In genomic region chr6:127335462-127335886, GRCm38 (mm10) we compare ENCODE assay signal across 9 mouse cellular contexts.
DNase-seq lines count a peak whose midpoint lies in the region; ATAC-seq lines count a peak whose summit lies in the region.
"Had no signal": no experiment of that assay in that cellular context is flagged by ENCODE, and none has a peak within 500 bp of the region (broad histone marks: within the 10 kb centered on the region; RNA-seq: fewer than 3 reads in every experiment).

No protein-coding gene starts in this region.

- no peak overlapping the region for H3K4me3 ChIP-seq in forebrain, embryonic 10.5 days
- no peak overlapping the region for H3K4me3 ChIP-seq in forebrain, embryonic 12.5 days (replicated peaks)
- no peak overlapping the region for H3K4me3 ChIP-seq in embryonic facial prominence, embryonic 10.5 days

- no peaks in the 10 kb centered on the region for H3K36me3 ChIP-seq in forebrain, embryonic 10.5 days (replicated peaks)
- no peaks in the 10 kb centered on the region for H3K36me3 ChIP-seq in forebrain, embryonic 12.5 days (replicated peaks)
- H3K36me3 ChIP-seq in embryonic facial prominence, embryonic 10.5 days (replicated peaks), result no peaks in the 10 kb centered on the region

- H3K9me3 ChIP-seq in forebrain, embryonic 10.5 days, result no peaks in the 10 kb centered on the region
- no peaks in the 10 kb centered on the region for H3K9me3 ChIP-seq in forebrain, embryonic 12.5 days
- no peaks in the 10 kb centered on the region for H3K9me3 ChIP-seq in embryonic facial prominence, embryonic 10.5 days

- DNase-seq in forebrain, embryonic 10.5 days (ENCODE audit: extremely low spot score, low spot score), result peak; percentile 35
- peak; percentile 75 to 82 for DNase-seq in lung, adult 18-20 months
- no peak for DNase-seq in lung, postnatal 14 days
- DNase-seq in embryonic facial prominence, embryonic 10.5 days (ENCODE audit: low spot score), result peak; percentile 28
- DNase-seq in mesoderm, embryonic 11.5 days (ENCODE audit: low read depth, low spot score), result peak; percentile 49
- no peak for DNase-seq in cerebellum, postnatal 36 days
- DNase-seq: adrenal gland, adult 2 months had no signal

- ATAC-seq in forebrain, embryonic 12.5 days (ENCODE audit: low FRiP score), result no peak
- no peak for ATAC-seq in granulocyte monocyte progenitor cell, adult 5-6 weeks (replicated peaks; ENCODE audit: poor library complexity, severe bottlenecking)

- WGBS in forebrain, embryonic 10.5 days, result 26% methylated on average over 7 of the region's 7 CpGs
- 24% methylated on average over 7 of the region's 7 CpGs for WGBS in forebrain, embryonic 12.5 days
- WGBS in embryonic facial prominence, embryonic 10.5 days, result 30% methylated on average over 7 of the region's 7 CpGs

- H3K4me1 ChIP-seq in forebrain, embryonic 10.5 days, result peaks cover 72% of the 10 kb centered on the region
- H3K4me1 ChIP-seq in forebrain, embryonic 12.5 days, result peaks cover 49% of the 10 kb centered on the region
- H3K4me1 ChIP-seq in embryonic facial prominence, embryonic 10.5 days, result peaks cover 53% of the 10 kb centered on the region

- no peak overlapping the region for H3K4me2 ChIP-seq in forebrain, embryonic 12.5 days

- peak overlapping the region; percentile 91 for H3K27ac ChIP-seq in forebrain, embryonic 10.5 days
- no peak overlapping the region; the same call in none of the 2 replicates for H3K27ac ChIP-seq in forebrain, embryonic 12.5 days
- H3K27ac ChIP-seq in embryonic facial prominence, embryonic 10.5 days (replicated peaks), result peak overlapping the region; percentile 84

- H3K27me3 ChIP-seq in forebrain, embryonic 10.5 days (ENCODE audit: poor library complexity, severe bottlenecking), result peaks cover 37% of the 10 kb centered on the region
- H3K27me3 ChIP-seq in forebrain, embryonic 12.5 days, result no peaks in the 10 kb centered on the region
- H3K27me3 ChIP-seq in embryonic facial prominence, embryonic 10.5 days (replicated peaks; ENCODE audit: low read depth, poor library complexity, severe bottlenecking), result peaks cover 17% of the 10 kb centered on the region

- no peak overlapping the region for H3K9ac ChIP-seq in forebrain, embryonic 12.5 days

Comparison
In these comparisons a context has a peak if more than half of its experiments do, and no peak if none do; other contexts are left out.
1. DNase-seq: peak in forebrain, embryonic 10.5 days (single experiment), lung, adult 18-20 months (2 of 2), embryonic facial prominence, embryonic 10.5 days (single experiment) and mesoderm, embryonic 11.5 days (single experiment); none in lung, postnatal 14 days (single experiment) and cerebellum, postnatal 36 days (0 of 2).